Mouse (Mus musculus): ENCODE data around the gene Olfr680-ps1. TPM values are rescaled to one million over a fixed set of nuclear protein-coding genes. Genes with fewer than 3 reads are reported as not detected.
"Not testable (repeated sequence)": the region's sequence is repeated elsewhere in the genome, so short reads cannot be mapped to it uniquely, and the experiment has no call there.

The Olfr680-ps1 gene
- total RNA-seq (2022): not detected

- not testable (repeated sequence) for DNase-seq (ENCODE audit: low spot score)
Measured at GRCm38 (mm10) chr7:105092717-105093116, at the start of gene Olfr680-ps1. Gene Olfr680-ps1 (minus strand): TSS chr7:105092817.

- DNase-seq (ENCODE audit: low spot score): no peak
Measured at GRCm38 (mm10) chr7:105141275-105141674, 48.7 kb upstream of the Olfr680-ps1 start.

- no peak for DNase-seq (ENCODE audit: low spot score)
Measured at GRCm38 (mm10) chr7:105116536-105116935, 23.9 kb upstream of the Olfr680-ps1 start, which contains the start of gene Olfr681. Gene Olfr681 (plus strand): TSS chr7:105116836.

- no peak for DNase-seq (ENCODE audit: low spot score)
Measured at GRCm38 (mm10) chr7:105080905-105081304, 11.7 kb downstream of the Olfr680-ps1 start, which contains the start of gene Olfr679. Gene Olfr679 (plus strand): TSS chr7:105081205.

- DNase-seq (ENCODE audit: low spot score): no peak
Measured at GRCm38 (mm10) chr7:105064175-105064574, 28.4 kb downstream of the Olfr680-ps1 start, which contains the start of gene Olfr678. Gene Olfr678 (plus strand): TSS chr7:105064475.

GRCm38 (mm10) chr7:105058951-105059350, 33.7 kb downstream of the Olfr680-ps1 start:
- no peak for DNase-seq (ENCODE audit: low spot score)

Other genes with a start within 250 kb of the Olfr680-ps1 start
- not detected for gene Usp17la, start 235.8 kb downstream of the Olfr680-ps1 start, total RNA-seq (2022)
- gene Olfr665, start 214.8 kb downstream of the Olfr680-ps1 start, total RNA-seq (2022): not detected
- not detected for gene Olfr666, start 196.9 kb downstream of the Olfr680-ps1 start, total RNA-seq (2022)
- gene Olfr667, start 171.3 kb downstream of the Olfr680-ps1 start, total RNA-seq (2022): not detected
- gene Olfr668, start 164.8 kb downstream of the Olfr680-ps1 start, total RNA-seq (2022): not detected
- not detected for gene Olfr669, start 158.6 kb downstream of the Olfr680-ps1 start, total RNA-seq (2022)
- not detected for gene Olfr670, start 130.2 kb downstream of the Olfr680-ps1 start, total RNA-seq (2022)
- not detected for gene Olfr671, start 113.7 kb downstream of the Olfr680-ps1 start, total RNA-seq (2022)
- not detected for gene Olfr672, start 90.8 kb downstream of the Olfr680-ps1 start, total RNA-seq (2022)
- gene Olfr675, start 64.4 kb downstream of the Olfr680-ps1 start, total RNA-seq (2022): not detected
- not detected for gene Olfr676, start 60.1 kb downstream of the Olfr680-ps1 start, total RNA-seq (2022)
- gene Olfr677, start 41.4 kb downstream of the Olfr680-ps1 start, total RNA-seq (2022): not detected
- not detected for gene Olfr678, start 28.3 kb downstream of the Olfr680-ps1 start, total RNA-seq (2022)
- gene Olfr679, start 11.6 kb downstream of the Olfr680-ps1 start, total RNA-seq (2022): not detected
- not detected for gene Olfr681, start 24.0 kb upstream of the Olfr680-ps1 start, total RNA-seq (2022)
- gene Olfr683, start 54.2 kb upstream of the Olfr680-ps1 start, total RNA-seq (2022): not detected
- not detected for gene Olfr684, start 70.8 kb upstream of the Olfr680-ps1 start, total RNA-seq (2022)
- not detected for gene Olfr685, start 93.2 kb upstream of the Olfr680-ps1 start, total RNA-seq (2022)
- gene Olfr686, start 114.7 kb upstream of the Olfr680-ps1 start, total RNA-seq (2022): not detected
- gene Olfr688, start 195.3 kb upstream of the Olfr680-ps1 start, total RNA-seq (2022): not detected
- not detected for gene Olfr689, start 218.3 kb upstream of the Olfr680-ps1 start, total RNA-seq (2022)
- gene Olfr690, start 241.3 kb upstream of the Olfr680-ps1 start, total RNA-seq (2022): under 1 TPM in 1 of 4 experiments, not detected in 3; 0.12 TPM
- gene Olfr691, start 249.5 kb upstream of the Olfr680-ps1 start, total RNA-seq (2022): not detected